Mouse (Mus musculus) limb, embryonic 11.5 days (tissue): ENCODE measurements at regions not wholly inside any gene's neighbourhood (a gene's known extent, or its start where the extent isn't known, plus 50 kb on each side); places are given as distances from the start of the nearest gene placed in this dataset.

Experiments used
- ATAC-seq: fragments of 200-750 bp; cut with Nextera tagmentation; 2 replicates; pipeline ENCODE4 v1.8.0; 2017; ENCODE audit warnings: low read depth; ENCODE audit not compliant: insufficient number of reproducible peaks, low FRiP score, low TSS enrichment
- DNase-seq: peaks from one replicate; pipeline ENCODE4 v3.0.0-alpha.2; 2015; ENCODE audit warnings: low spot score
- H3K27ac ChIP-seq: fragments of 300-500 bp; sonication (generic); replicated peaks from 2 replicates; pipeline ENCODE4 v1.5.1; 2014; ENCODE audit warnings: low read depth, mild to moderate bottlenecking, low read length
- H3K27me3 ChIP-seq: fragments of 300-500 bp; sonication (generic); 2 replicates; pipeline ENCODE4 v1.6.1; 2014; ENCODE audit warnings: mild to moderate bottlenecking, low read length, mixed read lengths; ENCODE audit not compliant: control insufficient read depth, insufficient read depth
- H3K36me3 ChIP-seq: fragments of 300-500 bp; sonication (generic); 2 replicates; pipeline ENCODE4 v1.6.1; 2014; ENCODE audit warnings: mild to moderate bottlenecking, low read length, moderate library complexity, mixed read lengths; ENCODE audit not compliant: control insufficient read depth, insufficient read depth
- H3K4me1 ChIP-seq: fragments of 300-500 bp; sonication (generic); 2 replicates; pipeline ENCODE4 v1.6.1; 2014; ENCODE audit warnings: low read length, mixed read lengths; ENCODE audit not compliant: control insufficient read depth, insufficient read depth
- H3K4me2 ChIP-seq: fragments of 300-500 bp; sonication (generic); 2 replicates; pipeline ENCODE4 v1.6.1; 2014; ENCODE audit warnings: low read depth, mild to moderate bottlenecking, moderate library complexity; ENCODE audit not compliant: severe bottlenecking
- H3K4me3 ChIP-seq: fragments of 300-500 bp; sonication (generic); 2 replicates; pipeline ENCODE4 v1.5.1; 2014; ENCODE audit warnings: low read depth, low read length
- H3K9ac ChIP-seq: fragments of 300-500 bp; sonication (generic); 2 replicates; pipeline ENCODE4 v1.6.1; 2014; ENCODE audit warnings: mild to moderate bottlenecking, low read length
- H3K9me3 ChIP-seq: fragments of 300-500 bp; sonication (generic); 2 replicates; pipeline ENCODE4 v1.6.1; 2016; ENCODE audit warnings: low read length; ENCODE audit not compliant: control insufficient read depth
- WGBS: fragments of 180-500 bp; shearing (Covaris S2); extraction: QIAGEN DNeasy Blood & Tissue Kit; methylation state at CpG from one replicate; pipeline ENCODE4 v1.1.7; 2014; 5-methylcytosine and 5-hydroxymethylcytosine counted together

DNA sequence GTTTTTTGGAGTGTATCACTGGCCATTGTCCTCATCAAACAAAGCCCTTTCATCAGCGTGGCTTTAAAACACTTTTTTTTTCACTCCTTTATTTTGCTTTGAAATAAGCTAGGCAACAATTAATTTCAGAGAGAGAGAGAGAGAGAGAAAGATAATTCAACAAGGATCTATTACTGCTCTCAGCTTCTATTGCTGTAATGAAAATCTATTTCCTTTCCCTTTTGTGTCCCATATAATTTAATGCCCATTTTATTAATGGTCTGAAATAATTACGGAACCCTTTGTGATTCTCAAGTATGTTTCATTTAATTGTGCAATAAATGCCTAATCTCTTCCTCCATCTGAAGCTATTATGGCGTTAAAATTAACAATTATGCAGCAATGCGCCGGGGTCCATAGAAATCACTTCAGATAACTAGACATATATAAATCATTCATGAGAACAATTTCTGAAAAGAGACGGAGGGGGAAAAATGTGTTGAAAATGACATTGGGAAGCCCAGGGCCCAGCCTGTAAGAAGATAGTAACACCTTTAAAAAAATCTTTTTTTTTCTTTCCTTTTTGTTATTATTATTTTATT is 78.2 kb upstream of the Sox14 start:
- Histone ChIP-seq H3K4me2 (no peak overlapping the region), H3K4me1 (no peaks in the 10 kb centered on the region), H3K9ac (no peak overlapping the region), H3K27me3 (no peaks in the 10 kb centered on the region), H3K9me3 (0 out of 2 replicates have a peak, but pooled peaks cover 2% of the 10 kb centered on the region), H3K36me3 (no peaks in the 10 kb centered on the region), H3K4me3 (no peak overlapping the region), H3K27ac (no peak overlapping the region)
- ATAC-seq (no peak), DNase-seq (no peak)
- 73% methylated on average over 6 of the region's 6 CpGs for WGBS
